Mouse (Mus musculus) kidney, postnatal 10 days (tissue): ENCODE results near the gene Rhob.
A peak's percentile ranks its signal among the peaks of the same experiment; 100 is the strongest.

Experiments
- DNase-seq: peaks from one replicate; pipeline ENCODE4 v3.0.0; 2021; ENCODE audit warnings: mixed read lengths

Rhob gene

GRCm38 (mm10) chr12:8499871-8500596 lies at the start of gene Rhob:
Rhob (minus strand) TSS chr12:8500009.
- DNase-seq, result peak; percentile 97

GRCm38 (mm10) chr12:8547357-8547756 lies 47.5 kb upstream of the Rhob start:
- DNase-seq, result peak; percentile 80

GRCm38 (mm10) chr12:8546801-8547200 lies 47.0 kb upstream of the Rhob start:
- DNase-seq, result no peak

DNA sequence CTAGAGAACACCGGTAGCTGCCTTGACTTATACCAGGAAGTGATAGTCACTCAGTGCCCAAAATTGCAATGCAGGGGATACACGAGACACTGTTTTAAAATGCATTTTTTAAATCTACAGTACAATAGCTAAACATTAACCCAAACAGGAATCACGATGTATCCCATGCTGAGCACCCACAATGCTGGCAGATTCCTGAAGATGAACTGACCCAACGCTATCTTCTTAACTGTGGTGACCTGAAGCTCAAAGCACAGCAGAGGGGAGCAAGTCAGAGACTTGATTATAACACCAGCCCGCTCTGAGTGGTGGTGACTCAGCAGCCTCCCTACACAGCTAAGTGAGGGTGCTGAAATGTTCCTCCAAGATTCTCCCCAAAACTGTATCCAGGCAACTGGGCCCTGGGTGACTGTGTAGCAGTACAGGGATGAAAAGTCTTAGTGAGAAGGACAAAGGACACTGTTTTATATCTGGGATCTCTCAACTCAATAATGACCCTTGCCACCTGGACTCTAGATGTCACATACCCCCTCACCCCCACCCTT lies 45.3 kb upstream of the Rhob start:
- DNase-seq, result no peak

GRCm38 (mm10) chr12:8542371-8542770 lies 42.6 kb upstream of the Rhob start:
- DNase-seq, result no peak

GRCm38 (mm10) chr12:8539471-8539870 lies 39.7 kb upstream of the Rhob start:
- DNase-seq, result peak; percentile 40

GRCm38 (mm10) chr12:8537291-8537690 lies 37.5 kb upstream of the Rhob start:
- no peak for DNase-seq

- DNase-seq, result peak; percentile 24
These were observed 36.6 kb upstream of the Rhob start for GRCm38 (mm10) chr12:8536221-8536965.

DNA sequence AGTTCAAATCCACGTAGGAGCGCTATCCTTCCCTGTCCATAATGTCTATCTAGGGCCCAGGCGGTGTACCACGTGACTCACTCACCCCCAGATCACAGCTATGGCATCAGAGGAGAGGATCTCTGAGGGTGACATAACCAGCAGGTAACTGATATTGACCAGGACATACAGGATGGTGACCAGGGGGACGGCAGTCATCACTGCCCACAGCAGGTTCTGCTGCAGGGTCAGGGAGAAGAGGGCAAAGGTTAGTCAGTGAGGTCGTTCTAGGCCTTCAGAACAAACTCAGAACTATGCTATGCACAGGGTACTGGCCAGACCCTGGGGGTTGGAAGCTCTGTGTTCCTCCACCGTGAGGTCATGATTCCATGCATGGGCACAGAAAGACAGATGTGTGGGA lies 35.8 kb upstream of the Rhob start:
- no peak for DNase-seq

- no peak for DNase-seq
These were observed 35.1 kb upstream of the Rhob start for GRCm38 (mm10) chr12:8534915-8535314.

DNA sequence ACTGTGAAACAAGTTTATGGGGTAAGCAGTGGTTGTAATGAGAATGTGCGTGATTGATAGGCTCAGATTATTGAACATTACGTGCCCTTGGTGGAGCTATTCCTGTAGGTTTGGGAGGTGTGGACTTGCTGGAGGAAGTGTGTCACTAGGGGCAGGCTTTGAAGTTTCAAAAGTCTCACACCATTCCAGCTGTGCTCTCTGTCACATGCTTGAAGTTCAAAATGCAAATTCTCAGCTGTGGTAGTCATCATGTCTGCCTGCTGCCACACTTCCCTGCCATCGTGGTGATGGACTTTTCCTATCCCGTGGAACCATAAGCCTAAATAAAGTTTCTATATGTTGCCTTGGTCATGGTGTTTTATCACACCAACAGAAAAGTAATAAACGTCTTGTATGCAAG lies 28.0 kb upstream of the Rhob start:
- no peak for DNase-seq

- DNase-seq, result no peak
These were observed 27.4 kb upstream of the Rhob start for GRCm38 (mm10) chr12:8527175-8527574.

DNA sequence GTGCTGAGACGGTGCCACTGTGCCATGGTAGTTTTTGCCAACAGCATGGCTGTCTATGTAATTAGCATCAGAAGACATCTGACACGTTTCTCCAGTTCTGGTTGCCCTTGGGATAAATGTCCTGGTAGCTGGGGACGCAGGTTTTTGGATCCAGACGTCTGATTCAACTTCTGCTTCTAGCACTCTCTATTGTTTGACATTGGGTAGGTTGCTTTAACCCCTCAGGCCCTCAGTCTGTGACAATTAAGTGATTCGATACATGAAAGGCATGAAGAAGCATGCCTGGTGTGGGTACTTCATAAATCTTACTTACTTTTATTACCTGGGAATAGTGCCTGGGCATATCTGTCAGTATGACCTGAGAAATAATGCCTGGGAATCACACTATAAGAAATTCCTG lies 24.3 kb upstream of the Rhob start:
- DNase-seq, result no peak

- no peak for DNase-seq
These were observed 22.9 kb upstream of the Rhob start for GRCm38 (mm10) chr12:8522711-8523110.

- peak; percentile 76 for DNase-seq
These were observed 21.7 kb upstream of the Rhob start for GRCm38 (mm10) chr12:8521375-8522047.

- peak; percentile 22 for DNase-seq
These were observed 19.8 kb upstream of the Rhob start for GRCm38 (mm10) chr12:8519431-8520160.

- no peak for DNase-seq
These were observed 11.5 kb upstream of the Rhob start for GRCm38 (mm10) chr12:8511037-8511882.

DNA sequence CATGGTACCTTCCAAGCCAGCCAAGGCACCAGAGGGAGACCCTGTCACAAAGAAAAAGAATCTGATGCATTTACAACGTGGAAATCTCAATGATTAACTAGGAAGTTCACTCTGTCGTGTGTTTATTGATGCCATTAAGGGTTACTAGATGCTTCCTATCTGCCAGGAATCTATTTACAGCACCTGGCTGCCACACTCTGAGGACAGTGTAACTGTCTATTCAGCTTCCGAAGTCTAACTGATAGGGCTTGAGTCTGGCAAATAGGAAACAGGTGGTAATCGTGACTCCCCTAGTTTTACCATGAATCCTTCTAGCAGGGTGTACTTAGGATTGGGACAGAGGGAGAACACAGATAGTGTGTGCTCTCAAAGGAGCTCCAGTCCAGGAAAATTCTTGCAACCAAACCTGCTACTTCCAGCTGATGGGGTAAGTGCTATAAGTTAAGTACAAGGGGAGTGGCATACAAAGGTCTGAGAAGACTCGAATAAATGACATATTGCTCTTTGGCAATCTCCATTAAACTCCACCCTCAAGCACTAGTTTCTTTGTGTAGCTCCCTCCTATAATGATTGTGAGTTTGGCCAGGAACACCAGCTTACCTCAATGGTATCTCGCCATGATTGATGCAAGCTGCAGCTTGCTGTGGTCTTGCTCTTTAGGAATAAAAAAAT lies 10.6 kb upstream of the Rhob start:
- DNase-seq, result no peak

- DNase-seq, result no peak
These were observed 9.9 kb upstream of the Rhob start for GRCm38 (mm10) chr12:8509693-8510092.

DNA sequence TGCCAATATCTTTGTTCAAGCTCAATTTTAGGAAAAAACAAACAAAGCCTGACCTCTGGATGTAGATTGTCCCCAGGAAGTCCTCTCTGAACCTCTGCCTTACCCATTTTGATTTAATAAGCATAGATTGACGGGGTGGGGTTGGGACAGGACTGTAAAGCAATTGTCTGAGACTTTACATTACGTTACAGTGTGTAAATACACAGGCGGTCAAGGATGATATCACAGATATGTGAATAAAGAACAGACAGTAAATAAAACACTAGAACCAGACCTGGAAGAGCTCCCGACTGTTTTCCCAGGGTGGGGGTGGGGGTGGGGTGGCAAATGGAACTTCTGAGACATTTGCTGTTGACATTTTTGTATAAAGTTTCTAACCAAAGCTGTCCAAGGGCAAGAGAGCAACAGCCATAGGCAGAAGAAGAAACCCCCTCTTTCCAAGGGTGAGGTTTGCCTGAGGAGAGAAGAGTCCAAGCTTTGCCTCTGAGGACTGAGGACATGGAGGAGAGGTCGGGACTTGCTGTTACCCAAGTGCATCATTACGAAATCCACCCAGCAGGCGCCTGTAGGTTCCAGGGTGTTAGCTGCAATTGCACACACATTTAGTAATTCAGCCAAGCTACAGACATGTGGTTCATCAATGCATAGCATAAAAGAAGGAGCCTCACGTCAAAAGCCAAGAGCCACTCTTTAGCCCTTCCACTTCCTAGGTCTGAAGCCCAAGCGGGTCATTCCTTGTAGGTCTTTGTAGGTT lies 7.3 kb upstream of the Rhob start:
- DNase-seq, result no peak

- DNase-seq, result no peak
These were observed 4.3 kb upstream of the Rhob start for GRCm38 (mm10) chr12:8504131-8504530.
